Mouse (Mus musculus): Measurements from ENCODE around the gene Eda.
"Not testable (repeated sequence)": the region's sequence is repeated elsewhere in the genome, so short reads cannot be mapped to it uniquely, and the experiment has no call there.

Gene Eda

GRCm38 (mm10) chrX:100428693-100429092 lies 453.3 kb downstream of the Eda start, which contains the start of gene Otud6a:
Otud6a (plus strand) TSS chrX:100429013.
- DNase-seq = no peak

- no peak for DNase-seq
Measured at GRCm38 (mm10) chrX:100432311-100432710, 456.9 kb downstream of the Eda start.

- DNase-seq = not testable (repeated sequence)
Measured at GRCm38 (mm10) chrX:100442617-100443016, 467.2 kb downstream of the Eda start, which contains the start of gene Awat2. Awat2 (minus strand) TSS chrX:100442717.

GRCm38 (mm10) chrX:100443532-100443931 lies 468.1 kb downstream of the Eda start:
- DNase-seq = no peak
